Mouse (Mus musculus): Measurements from ENCODE around the gene Dctd. TPM values are rescaled to one million over a fixed set of nuclear protein-coding genes. Genes with fewer than 3 reads are reported as not detected.
"Not testable (repeated sequence)": the region's sequence is repeated elsewhere in the genome, so short reads cannot be mapped to it uniquely, and the experiment has no call there.

Dctd gene
- total RNA-seq, 4 experiments from 2014 or later, result 2.7 to 3.4 (median 3.2) TPM

- DNase-seq, result no peak
Observed at GRCm38 (mm10) chr8:48146449-48146848, 47.6 kb downstream of the Dctd start.

- no peak for DNase-seq
Observed at GRCm38 (mm10) chr8:48152062-48152738, 53.3 kb downstream of the Dctd start.

- peak; percentile 72 for DNase-seq
Observed at GRCm38 (mm10) chr8:48153360-48154121, 54.6 kb downstream of the Dctd start.

- no peak for DNase-seq
Observed at GRCm38 (mm10) chr8:48157718-48158117, 58.8 kb downstream of the Dctd start.

GRCm38 (mm10) chr8:48158560-48159217 lies 59.8 kb downstream of the Dctd start:
- no peak for DNase-seq

GRCm38 (mm10) chr8:48177406-48177805 lies 78.5 kb downstream of the Dctd start:
- DNase-seq, result no peak

GRCm38 (mm10) chr8:48177876-48178275 lies 79.0 kb downstream of the Dctd start:
- no peak for DNase-seq

GRCm38 (mm10) chr8:48178993-48179392 lies 80.1 kb downstream of the Dctd start:
- DNase-seq, result no peak

GRCm38 (mm10) chr8:48180146-48180545 lies 81.3 kb downstream of the Dctd start:
- not testable (repeated sequence) for DNase-seq

GRCm38 (mm10) chr8:48181000-48181399 lies 82.1 kb downstream of the Dctd start:
- DNase-seq, result no peak

GRCm38 (mm10) chr8:48183758-48184157 lies 84.9 kb downstream of the Dctd start:
- no peak for DNase-seq

- DNase-seq, result no peak
Observed at GRCm38 (mm10) chr8:48188586-48188985, 89.7 kb downstream of the Dctd start.

GRCm38 (mm10) chr8:48195971-48196370 lies 97.1 kb downstream of the Dctd start:
- no peak for DNase-seq

GRCm38 (mm10) chr8:48199171-48199570 lies 100.3 kb downstream of the Dctd start:
- DNase-seq, result no peak

- no peak for DNase-seq
Observed at GRCm38 (mm10) chr8:48202632-48203031, 103.7 kb downstream of the Dctd start.

Other genes starting within 250 kb of the Dctd start
- gene Wwc2, start 108.2 kb upstream of the Dctd start, total RNA-seq (2022), result 10 to 100 TPM; 21.6 to 34.4 (median 28.8) TPM

All from adrenal gland, adult 8-10 months (tissue).